Mouse (Mus musculus): Measurements from ENCODE around the gene Atp5j2.

DNA sequence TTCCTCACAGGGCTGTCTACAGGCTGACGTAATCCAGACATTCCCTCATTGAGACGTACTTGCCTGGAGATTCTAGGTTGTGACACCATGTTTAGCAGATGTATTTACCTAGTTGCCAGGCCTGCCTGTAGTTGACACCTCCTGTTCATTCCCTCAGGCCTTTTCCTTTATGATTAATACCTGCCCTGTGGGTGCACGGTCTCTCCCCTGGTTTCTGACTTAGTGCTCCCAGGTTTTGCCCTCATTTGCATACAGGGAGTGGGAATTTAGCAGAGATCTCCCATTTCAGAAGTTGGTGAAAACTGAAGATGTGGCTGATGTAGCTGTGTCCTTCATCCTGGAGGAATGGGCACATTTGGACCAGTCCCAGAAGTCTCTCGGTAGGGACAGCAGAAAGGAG lies 20.4 kb upstream of the Atp5j2 start:
- TF ChIP-seq CTCF (IDR thresholded peaks at IDR 0.05; ENCODE audit: borderline replicate concordance, control insufficient read depth, extremely low read depth, insufficient read depth, low read length, poor library complexity) (no peak), POLR2A (IDR thresholded peaks at IDR 0.05; ENCODE audit: control insufficient read depth, extremely low read depth, insufficient read depth, low read length, poor library complexity) (no peak)

All from thymus, adult 2 months (tissue).